Mouse (Mus musculus) hindbrain, embryonic 14.5 days (tissue): Measurements from ENCODE around the gene Rpl34. TPM values are rescaled to one million over a fixed set of nuclear protein-coding genes. Genes with fewer than 3 reads are reported as not detected.
A peak's percentile ranks its signal among the peaks of the same experiment; 100 is the strongest.

ENCODE experiments used
- ATAC-seq: fragments of 200-750 bp; cut with Nextera tagmentation; 2 replicates; pipeline ENCODE4 v1.8.0; 2017; ENCODE audit warnings: moderate number of reproducible peaks, mild to moderate bottlenecking, moderate TSS enrichment, moderate library complexity; ENCODE audit not compliant: low FRiP score
- DNase-seq: peaks from one replicate; pipeline ENCODE4 v3.0.0-alpha.2; 2015; ENCODE audit warnings: low spot score
- H3K27ac ChIP-seq: fragments of 300-500 bp; sonication (generic); 2 replicates; pipeline ENCODE4 v1.5.1; 2014; ENCODE audit warnings: mild to moderate bottlenecking, moderate library complexity
- H3K27me3 ChIP-seq: fragments of 300-500 bp; sonication (generic); 2 replicates; pipeline ENCODE4 v1.6.1; 2014; ENCODE audit warnings: mild to moderate bottlenecking, low read length, mixed read lengths; ENCODE audit not compliant: control insufficient read depth, insufficient read depth
- H3K36me3 ChIP-seq: fragments of 300-500 bp; sonication (generic); replicated peaks from 2 replicates; pipeline ENCODE4 v1.6.1; 2014; ENCODE audit not compliant: control insufficient read depth, insufficient read depth
- H3K4me1 ChIP-seq: fragments of 300-500 bp; sonication (generic); replicated peaks from 2 replicates; pipeline ENCODE4 v1.6.1; 2014; ENCODE audit warnings: antibody characterized with exemption, low read length, mixed read lengths; ENCODE audit not compliant: control insufficient read depth, insufficient read depth
- H3K4me2 ChIP-seq: fragments of 300-500 bp; sonication (generic); replicated peaks from 2 replicates; pipeline ENCODE4 v1.6.1; 2014; ENCODE audit warnings: mild to moderate bottlenecking, moderate library complexity
- H3K4me3 ChIP-seq: fragments of 300-500 bp; sonication (generic); replicated peaks from 2 replicates; pipeline ENCODE4 v1.5.1; 2014; ENCODE audit warnings: mild to moderate bottlenecking, low read length
- H3K9ac ChIP-seq: fragments of 300-500 bp; sonication (generic); 2 replicates; pipeline ENCODE4 v1.6.1; 2014
- H3K9me3 ChIP-seq: fragments of 300-500 bp; sonication (generic); 2 replicates; pipeline ENCODE4 v1.6.1; 2016; ENCODE audit warnings: low read length; ENCODE audit not compliant: control insufficient read depth
- WGBS: fragments of 180-500 bp; shearing (Covaris S2); extraction: QIAGEN DNeasy Blood & Tissue Kit; methylation state at CpG from one replicate; pipeline ENCODE4 v1.1.7; 2014; 5-methylcytosine and 5-hydroxymethylcytosine counted together
- polyA plus RNA-seq: library from polyadenylated mRNA; unstranded; fragments of >200 nt; fragmentation: Nextera tagmentation; extraction: Ambion mirVana; gene quantifications from 2 replicates; pipeline ENCODE4 v1.2.1, GENCODE M21; 2014

The Rpl34 gene
- 544 and 662 TPM in 2 replicates for polyA plus RNA-seq

DNA sequence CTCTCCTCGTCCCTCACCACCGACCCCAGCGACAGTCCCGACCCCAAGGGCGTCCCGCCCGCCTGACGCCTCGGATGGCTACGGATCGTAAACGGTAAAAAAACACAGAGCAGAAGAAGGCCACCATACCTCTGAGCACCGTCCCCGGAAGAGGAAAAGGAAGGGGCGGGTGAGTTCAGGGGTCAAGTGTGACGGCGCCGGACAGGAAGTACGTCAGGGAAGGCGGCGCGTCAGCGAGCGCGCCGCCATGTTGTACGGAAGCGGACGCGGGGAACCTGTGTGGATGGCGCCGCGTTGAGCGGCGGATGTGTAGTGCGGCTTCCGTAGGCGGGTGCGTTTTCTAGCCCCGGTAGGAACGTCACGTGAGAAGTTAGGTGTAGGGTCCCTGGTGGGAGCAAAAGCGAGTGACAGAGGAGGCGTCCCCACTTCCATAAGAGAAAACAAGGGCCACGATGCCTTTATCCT lies at the start of gene Rpl34:
Rpl34 (minus strand) TSS at position 210 of the 465 bp plus-strand sequence.
- H3K27me3 ChIP-seq: no peaks in the 10 kb centered on the region
- peak within 1 kb of the TSS; percentile 83 for H3K4me3 ChIP-seq
- H3K9ac ChIP-seq: peak within 1 kb of the TSS; percentile 92
- peaks cover 15% of the 10 kb centered on the region for H3K4me1 ChIP-seq
- H3K36me3 ChIP-seq: peaks cover 35% of the 10 kb centered on the region
- peak; percentile 96 for DNase-seq
- peak; percentile 100 for ATAC-seq
- under 1% methylated on average over 45 of the region's 45 CpGs for WGBS
- no peaks in the 10 kb centered on the region for H3K9me3 ChIP-seq
- H3K4me2 ChIP-seq: peak within 1 kb of the TSS; percentile 75
- H3K27ac ChIP-seq: peak within 1 kb of the TSS; percentile 93

DNA sequence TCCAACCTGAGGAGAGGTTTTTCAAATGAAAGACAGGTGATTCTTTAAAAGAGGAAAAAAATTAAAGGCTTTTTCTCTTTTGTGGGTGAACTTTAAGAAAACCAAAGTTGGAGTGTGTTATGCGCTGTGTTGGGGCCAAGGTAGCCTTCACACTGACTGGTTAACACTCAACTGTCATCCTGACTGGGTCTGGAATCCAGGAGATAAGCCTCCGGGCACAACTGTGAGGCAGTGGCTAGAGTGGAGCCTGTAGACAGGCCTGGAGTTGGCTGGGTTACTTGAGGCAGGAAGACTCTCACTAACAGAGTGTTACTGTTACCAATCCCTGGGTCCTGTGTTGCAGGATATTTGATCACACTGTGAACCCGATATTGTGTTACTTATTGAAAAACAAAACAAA lies 38.0 kb upstream of the Rpl34 start:
- no peak overlapping the region for H3K4me3 ChIP-seq
- H3K9me3 ChIP-seq: no peaks in the 10 kb centered on the region
- H3K27ac ChIP-seq: no peak overlapping the region
- DNase-seq (no peak), ATAC-seq (no peak)
- WGBS: 89% methylated on average over 3 of the region's 3 CpGs
- H3K9ac ChIP-seq: no peak overlapping the region
- no peaks in the 10 kb centered on the region for H3K4me1 ChIP-seq
- no peaks in the 10 kb centered on the region for H3K36me3 ChIP-seq
- H3K4me2 ChIP-seq: no peak overlapping the region
- H3K27me3 ChIP-seq: no peaks in the 10 kb centered on the region

DNA sequence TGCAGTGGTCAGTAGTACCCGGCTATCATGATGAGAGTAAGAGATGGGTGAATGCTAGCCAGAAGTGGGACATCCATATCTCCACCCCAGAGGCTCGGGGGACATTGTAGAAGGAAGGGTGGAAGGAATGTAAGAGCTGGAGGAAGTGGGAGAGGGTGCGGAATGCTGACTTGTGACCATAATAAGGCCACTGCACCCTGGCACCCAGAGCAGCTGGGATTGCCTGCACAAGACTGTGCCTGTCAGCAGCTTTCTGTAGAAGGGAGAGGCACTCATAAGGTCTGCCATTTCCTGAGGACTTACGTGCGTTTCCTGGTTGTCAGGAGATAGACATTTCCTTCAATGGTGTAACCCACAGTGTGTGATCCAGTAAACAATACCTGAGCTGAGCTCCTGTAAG lies 33.9 kb upstream of the Rpl34 start:
- Histone ChIP-seq H3K27me3 (no peaks in the 10 kb centered on the region), H3K36me3 (no peaks in the 10 kb centered on the region), H3K27ac (no peak overlapping the region), H3K4me3 (no peak overlapping the region), H3K9ac (no peak overlapping the region), H3K9me3 (no peaks in the 10 kb centered on the region), H3K4me1 (no peaks in the 10 kb centered on the region), H3K4me2 (no peak overlapping the region)
- DNase-seq: no peak
- no peak for ATAC-seq
- 86% methylated on average over 5 of the region's 5 CpGs for WGBS

DNA sequence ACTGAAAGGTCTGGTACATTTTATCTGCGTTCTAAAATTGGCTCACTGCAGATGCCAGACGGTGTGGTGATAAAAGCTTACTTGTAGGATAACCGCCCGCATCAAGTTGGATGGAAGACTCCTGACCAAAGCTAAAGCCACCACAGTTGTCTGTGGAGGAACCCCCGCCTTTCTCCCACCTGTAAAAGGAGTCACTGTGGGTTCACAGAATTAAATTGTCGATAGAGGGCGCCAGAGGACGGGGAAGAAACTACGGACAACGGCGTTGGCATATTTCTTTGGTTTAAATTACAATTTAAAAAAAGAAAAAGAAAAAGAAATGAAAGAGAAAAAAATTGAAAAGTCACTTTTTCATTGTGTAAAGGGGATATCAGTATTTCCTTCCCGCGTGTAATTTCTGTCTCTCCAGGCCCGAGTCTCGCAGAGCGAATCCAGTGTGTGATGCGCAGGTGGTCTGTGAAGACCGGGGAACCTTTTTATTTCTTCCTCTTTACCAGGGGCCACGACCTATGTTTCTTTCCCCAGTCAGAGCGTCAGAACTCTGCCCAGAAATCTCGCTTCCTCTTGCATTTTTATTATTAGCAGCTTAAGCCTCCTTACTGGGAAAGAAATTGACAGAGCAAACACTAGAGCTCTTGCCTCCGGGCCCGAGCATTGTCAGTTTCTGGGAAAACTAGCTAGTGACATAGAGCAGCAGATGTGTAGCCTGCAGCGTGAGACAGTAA lies 30.7 kb upstream of the Rpl34 start:
- 63% methylated on average over 24 of the region's 24 CpGs for WGBS
- no peak overlapping the region for H3K4me2 ChIP-seq
- ATAC-seq: no peak

DNA sequence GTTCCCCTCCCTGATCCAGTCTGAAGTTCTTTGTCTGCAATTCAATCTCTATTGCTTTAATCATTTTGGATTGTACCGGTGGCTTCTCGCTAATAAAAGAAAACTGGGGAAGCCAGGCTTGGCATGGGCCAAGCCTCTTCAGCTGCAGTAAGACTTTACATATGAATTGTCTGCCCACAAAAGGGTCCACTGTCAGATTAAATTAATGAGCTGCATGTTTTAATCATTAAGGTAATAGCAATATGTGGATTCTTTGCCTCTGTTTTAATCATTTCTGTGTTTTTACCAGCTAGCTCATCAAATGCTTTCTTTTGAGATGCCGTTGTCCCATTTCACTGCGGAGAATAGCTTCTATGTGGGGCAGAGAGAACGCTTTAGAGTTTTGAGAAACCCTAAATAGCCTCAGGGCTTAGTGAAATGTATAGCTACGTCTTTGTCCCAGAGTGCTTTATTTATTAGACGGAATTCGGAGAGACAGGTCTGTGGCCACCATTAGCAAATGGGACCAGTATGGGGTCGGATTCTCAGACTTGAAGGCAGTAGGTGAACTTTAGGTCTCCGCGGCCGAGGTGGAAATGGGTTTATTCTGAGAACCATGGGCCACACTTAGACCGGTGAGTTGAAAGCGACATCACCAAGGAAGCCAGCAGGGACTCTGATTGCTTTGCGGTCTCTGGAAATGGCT lies 28.1 kb upstream of the Rpl34 start:
- ATAC-seq (no peak), DNase-seq (no peak)
- no peak overlapping the region for H3K27ac ChIP-seq

More for the DNA sequence above, 30.7 kb upstream of the Rpl34 start:
- no peak overlapping the region for H3K4me3 ChIP-seq
- H3K9ac ChIP-seq: no peak overlapping the region
- DNase-seq: peak; percentile 79
- H3K9me3 ChIP-seq: no peaks in the 10 kb centered on the region
- H3K27me3 ChIP-seq: no peaks in the 10 kb centered on the region
- H3K36me3 ChIP-seq: no peaks in the 10 kb centered on the region
- no peak overlapping the region for H3K27ac ChIP-seq
- no peaks in the 10 kb centered on the region for H3K4me1 ChIP-seq

DNA sequence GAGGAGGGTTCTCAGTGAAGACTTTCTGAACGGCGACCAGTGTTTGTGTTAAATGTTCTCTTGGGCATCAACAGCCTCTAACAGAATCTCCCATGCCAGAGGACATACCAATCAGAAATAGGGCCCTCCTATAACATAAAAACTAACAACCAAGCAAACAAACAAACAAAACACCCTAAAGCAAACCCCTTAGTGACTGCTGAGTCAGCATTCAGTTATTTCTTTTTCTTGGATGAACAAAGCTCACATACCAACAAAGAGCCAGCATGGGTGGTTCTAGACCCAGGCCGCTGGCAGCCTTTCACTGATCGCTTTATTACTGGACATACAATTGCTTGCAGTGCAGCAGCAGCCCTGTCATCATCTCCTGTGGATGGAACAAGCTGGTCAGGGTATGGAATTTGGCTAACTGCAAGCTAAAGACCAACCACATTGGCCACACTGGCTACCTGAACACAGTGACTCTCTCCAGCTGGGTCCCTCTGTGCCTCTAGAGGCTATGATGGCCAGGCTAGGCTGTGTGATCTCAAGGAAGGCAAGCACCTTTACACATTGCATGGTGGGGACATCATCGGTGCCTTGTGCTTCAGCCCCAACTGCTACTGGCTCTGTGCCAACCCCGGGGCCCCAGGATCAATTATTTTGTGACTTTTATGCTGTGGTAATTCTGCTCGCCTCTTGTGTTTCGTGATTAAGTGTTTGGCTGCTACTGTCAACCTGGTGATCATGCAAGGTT lies 27.1 kb upstream of the Rpl34 start:
- WGBS: 61% methylated on average over 8 of the region's 8 CpGs
- Histone ChIP-seq H3K4me3 (no peak overlapping the region), H3K36me3 (no peaks in the 10 kb centered on the region), H3K9ac (no peak overlapping the region), H3K27ac (no peak overlapping the region), H3K9me3 (no peaks in the 10 kb centered on the region), H3K27me3 (no peaks in the 10 kb centered on the region), H3K4me2 (no peak overlapping the region), H3K4me1 (no peaks in the 10 kb centered on the region)
- ATAC-seq: peak; percentile 64; the same call in 1 of the 2 replicates
- no peak for DNase-seq

More for the DNA sequence above, 28.1 kb upstream of the Rpl34 start:
- Histone ChIP-seq H3K9ac (no peak overlapping the region), H3K4me2 (no peak overlapping the region), H3K27me3 (no peaks in the 10 kb centered on the region), H3K9me3 (no peaks in the 10 kb centered on the region), H3K36me3 (no peaks in the 10 kb centered on the region), H3K4me1 (no peaks in the 10 kb centered on the region), H3K4me3 (no peak overlapping the region)
- WGBS: 47% methylated on average over 15 of the region's 15 CpGs

DNA sequence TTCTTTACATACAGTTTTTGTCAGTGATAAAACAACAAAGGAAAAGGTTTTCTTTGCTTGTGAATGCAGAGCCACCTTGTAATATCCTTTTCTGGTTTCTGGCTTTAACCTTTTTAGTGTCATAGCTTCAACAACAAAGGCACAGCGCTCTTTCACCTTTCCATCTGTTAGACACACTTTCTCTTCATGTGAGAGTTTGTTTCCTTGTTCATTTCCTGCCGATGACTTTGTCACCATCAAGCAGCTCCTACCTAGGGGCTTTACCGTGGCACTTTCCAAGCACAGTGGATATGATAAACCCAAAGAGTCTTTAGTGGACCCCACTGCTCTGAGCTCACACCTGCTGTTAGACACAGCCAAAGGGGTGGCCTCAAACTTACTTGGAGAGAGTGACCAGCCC lies 19.0 kb upstream of the Rpl34 start:
- no peak overlapping the region for H3K9ac ChIP-seq
- 94% methylated on average over 3 of the region's 3 CpGs for WGBS
- no peak overlapping the region for H3K27ac ChIP-seq
- H3K4me1 ChIP-seq: peaks cover 5% of the 10 kb centered on the region; the same call in 1 of the 2 replicates
- peaks cover 7% of the 10 kb centered on the region; the same call in 1 of the 2 replicates for H3K9me3 ChIP-seq
- H3K4me2 ChIP-seq: no peak overlapping the region
- H3K27me3 ChIP-seq: no peaks in the 10 kb centered on the region
- no peak for DNase-seq
- no peaks in the 10 kb centered on the region for H3K36me3 ChIP-seq
- no peak overlapping the region for H3K4me3 ChIP-seq
- ATAC-seq: no peak

DNA sequence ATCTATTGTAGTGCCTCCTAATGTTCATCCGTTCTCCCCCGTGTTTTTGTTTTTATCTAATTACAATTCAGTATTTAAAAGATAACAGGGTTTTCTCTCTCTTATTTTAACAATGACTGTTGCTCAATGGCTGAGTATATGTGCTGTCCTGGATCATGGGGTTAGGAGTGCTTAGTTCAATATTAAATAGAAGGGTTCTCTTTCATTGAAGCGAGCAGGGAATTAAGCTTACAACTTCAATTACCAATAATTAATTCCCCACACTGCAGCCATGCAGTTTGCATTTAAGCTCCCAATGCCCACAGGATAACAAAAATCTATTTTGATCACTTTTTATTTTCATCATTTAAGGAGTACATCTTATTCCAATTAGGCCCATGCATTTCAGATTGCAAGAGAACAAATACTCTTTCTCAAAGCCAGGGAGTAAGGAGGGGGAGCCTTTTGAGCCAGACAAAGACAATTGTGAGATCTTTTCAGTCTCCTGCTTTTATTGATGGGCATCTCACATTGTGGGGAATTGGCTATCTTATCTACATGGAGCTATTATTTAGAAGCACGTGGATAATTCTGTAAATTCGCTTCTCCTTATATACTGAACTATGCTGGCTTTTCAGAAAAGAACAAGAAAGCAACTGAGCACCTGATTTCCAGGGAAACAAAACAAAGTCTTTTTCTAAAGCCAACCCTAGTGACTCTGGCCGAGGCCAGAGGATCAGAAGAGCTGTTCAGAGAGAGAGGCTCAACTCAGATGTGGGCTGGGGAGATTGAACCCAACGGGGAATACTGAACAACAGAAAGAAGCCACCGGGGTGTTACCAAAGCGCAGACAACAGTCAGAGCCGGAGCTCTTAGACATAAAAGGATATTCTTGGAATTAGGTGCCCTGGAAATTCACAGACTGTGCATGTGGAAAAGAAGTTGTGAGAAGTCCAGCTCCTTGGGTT lies 16.7 kb upstream of the Rpl34 start:
- Histone ChIP-seq H3K4me1 (peaks cover 5% of the 10 kb centered on the region; the same call in 1 of the 2 replicates), H3K4me3 (no peak overlapping the region), H3K9me3 (peaks cover 7% of the 10 kb centered on the region; the same call in 1 of the 2 replicates), H3K9ac (no peak overlapping the region), H3K27me3 (no peaks in the 10 kb centered on the region), H3K27ac (no peak overlapping the region), H3K4me2 (no peak overlapping the region), H3K36me3 (no peaks in the 10 kb centered on the region)
- DNase-seq (no peak), ATAC-seq (no peak)
- WGBS: 27% methylated on average over 10 of the region's 10 CpGs
